Mouse (Mus musculus) olfactory bulb, adult 2 months (tissue): Measurements from ENCODE around the gene Cys1. TPM values are rescaled to one million over a fixed set of nuclear protein-coding genes. Genes with fewer than 3 reads are reported as not detected.
A peak's percentile ranks its signal among the peaks of the same experiment; 100 is the strongest.

Source experiments
- H3K27ac ChIP-seq: fragments of 200-500 bp; 2 replicates; pipeline ENCODE4 v1.5.1; 2012; ENCODE audit warnings: low read depth, low read length; ENCODE audit not compliant: insufficient read depth
- H3K4me1 ChIP-seq: fragments of 200-500 bp; 2 replicates; pipeline ENCODE4 v1.6.1; 2012; ENCODE audit warnings: low read length; ENCODE audit not compliant: control insufficient read depth, insufficient read depth
- H3K4me3 ChIP-seq: fragments of 200-500 bp; 2 replicates; pipeline ENCODE4 v1.5.1; 2012; ENCODE audit warnings: mild to moderate bottlenecking, low read depth, low read length, moderate library complexity; ENCODE audit not compliant: insufficient read depth
- CTCF ChIP-seq: fragments of 200-500 bp; IDR thresholded peaks from 2 replicates; pipeline ENCODE4 v1.5.1; 2012; ENCODE audit warnings: low read depth, mild to moderate bottlenecking, low read length, moderate library complexity; ENCODE audit not compliant: insufficient read depth
- POLR2A ChIP-seq: fragments of 200-500 bp; IDR thresholded peaks from 2 replicates; pipeline ENCODE4 v1.6.1; 2012; ENCODE audit warnings: mild to moderate bottlenecking, low read depth, low read length, moderate library complexity; ENCODE audit not compliant: insufficient read depth
- WGBS: fragments of 180-500 bp; shearing (Covaris S2); methylation state at CpG from one replicate; pipeline ENCODE4 v1.1.7; 2018; 5-methylcytosine and 5-hydroxymethylcytosine counted together
- polyA plus RNA-seq: library from polyadenylated mRNA; stranded (reverse); fragments of >200 nt; gene quantifications from 2 replicates; pipeline ENCODE4 v1.2.4, GENCODE M21; 2012; ENCODE audit warnings: low replicate concordance; ENCODE audit not compliant: missing spikeins, insufficient read depth, insufficient read length

The Cys1 gene
- polyA plus RNA-seq = not detected in 2 replicates

GRCm38 (mm10) chr12:24681286-24682023 lies at the start of gene Cys1:
Cys1 (minus strand) TSS chr12:24681813.
- Histone ChIP-seq H3K4me3 (peak within 1 kb of the TSS; percentile 70), H3K4me1 (peaks cover 24% of the 10 kb centered on the region), H3K27ac (no peak within 1 kb of the TSS)
- TF ChIP-seq POLR2A (no peak), CTCF (no peak)
- 9% methylated on average over 20 of the region's 20 CpGs for WGBS

GRCm38 (mm10) chr12:24724369-24724768 lies 42.8 kb upstream of the Cys1 start:
- 41% methylated on average over 2 of the region's 2 CpGs for WGBS
- Histone ChIP-seq H3K4me3 (no peak overlapping the region), H3K27ac (no peak overlapping the region; the same call in 1 of the 2 replicates), H3K4me1 (peaks cover 3% of the 10 kb centered on the region; the same call in 1 of the 2 replicates)
- TF ChIP-seq CTCF (no peak), POLR2A (no peak)

- WGBS = 78% methylated on average over 4 of the region's 4 CpGs
- TF ChIP-seq CTCF (no peak), POLR2A (no peak)
Observed at GRCm38 (mm10) chr12:24723859-24724258, 42.2 kb upstream of the Cys1 start.

GRCm38 (mm10) chr12:24723434-24723833 lies 41.8 kb upstream of the Cys1 start:
- Histone ChIP-seq H3K27ac (no peak overlapping the region), H3K4me3 (no peak overlapping the region), H3K4me1 (peaks cover 3% of the 10 kb centered on the region; the same call in 1 of the 2 replicates)
- WGBS = 65% methylated on average over 2 of the region's 2 CpGs
- TF ChIP-seq CTCF (no peak), POLR2A (no peak)

More at GRCm38 (mm10) chr12:24723859-24724258, 42.2 kb upstream of the Cys1 start:
- peaks cover 3% of the 10 kb centered on the region; the same call in 1 of the 2 replicates for H3K4me1 ChIP-seq
- no peak overlapping the region for H3K27ac ChIP-seq
- H3K4me3 ChIP-seq = no peak overlapping the region

GRCm38 (mm10) chr12:24716721-24717301 lies 35.2 kb upstream of the Cys1 start:
- Histone ChIP-seq H3K4me3 (no peak overlapping the region), H3K4me1 (no peaks in the 10 kb centered on the region; the same call in 1 of the 2 replicates), H3K27ac (no peak overlapping the region)
- WGBS = 69% methylated on average over 4 of the region's 4 CpGs
- TF ChIP-seq CTCF (peak; percentile 67), POLR2A (no peak)

- 82% methylated on average over 2 of the region's 2 CpGs for WGBS
- TF ChIP-seq CTCF = no peak
- TF ChIP-seq POLR2A = no peak
- H3K4me3 ChIP-seq = no peak overlapping the region
- H3K27ac ChIP-seq = no peak overlapping the region
- H3K4me1 ChIP-seq = no peaks in the 10 kb centered on the region; the same call in 1 of the 2 replicates
Observed at GRCm38 (mm10) chr12:24715268-24715896, 33.8 kb upstream of the Cys1 start.

- WGBS = 80% methylated on average over 5 of the region's 5 CpGs
- no peaks in the 10 kb centered on the region; the same call in 1 of the 2 replicates for H3K4me1 ChIP-seq
- no peak overlapping the region for H3K27ac ChIP-seq
- no peak for TF ChIP-seq CTCF
- no peak for TF ChIP-seq POLR2A
- H3K4me3 ChIP-seq = no peak overlapping the region
Observed at GRCm38 (mm10) chr12:24714579-24715255, 33.1 kb upstream of the Cys1 start.

- H3K27ac ChIP-seq = no peak overlapping the region
- peaks cover 8% of the 10 kb centered on the region for H3K4me1 ChIP-seq
- no peak overlapping the region for H3K4me3 ChIP-seq
- WGBS = 92% methylated on average over 8 of the region's 8 CpGs
- no peak for TF ChIP-seq POLR2A
- TF ChIP-seq CTCF = no peak
Observed at GRCm38 (mm10) chr12:24712396-24712795, 30.8 kb upstream of the Cys1 start.

- TF ChIP-seq CTCF (no peak), POLR2A (no peak)
- Histone ChIP-seq H3K4me1 (peaks cover 8% of the 10 kb centered on the region), H3K4me3 (no peak overlapping the region), H3K27ac (no peak overlapping the region)
- 61% methylated on average over 5 of the region's 5 CpGs for WGBS
Observed at GRCm38 (mm10) chr12:24710672-24711071, 29.1 kb upstream of the Cys1 start.
